Mouse (Mus musculus): ENCODE data around the gene H13. TPM values are rescaled to one million over a fixed set of nuclear protein-coding genes. Genes with fewer than 3 reads are reported as not detected.

H13 gene
- total RNA-seq, 4 experiments from 2014 or later: 34.4 to 36.3 (median 35.1) TPM

DNA sequence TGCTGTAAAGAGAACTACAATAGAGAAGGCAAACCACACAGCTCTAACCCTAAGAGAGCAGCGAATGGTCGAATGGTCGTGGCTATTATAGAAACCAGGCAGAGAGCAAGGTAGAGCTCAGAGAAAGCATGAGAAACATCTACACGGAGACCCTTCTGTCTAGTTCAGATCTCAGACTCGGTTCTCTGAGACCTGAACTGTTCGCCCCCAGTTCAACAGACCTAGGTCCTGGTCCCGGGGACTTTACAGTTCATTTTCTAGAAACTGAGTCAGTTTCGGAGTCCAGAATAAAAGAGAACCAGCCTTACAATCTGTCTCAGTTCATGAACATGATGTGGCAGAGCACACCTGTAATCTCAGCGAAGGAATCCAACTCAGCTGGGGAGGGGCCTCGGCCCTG, 65.2 kb downstream of the H13 start:
- no peak for DNase-seq (ENCODE audit: low spot score)

DNA sequence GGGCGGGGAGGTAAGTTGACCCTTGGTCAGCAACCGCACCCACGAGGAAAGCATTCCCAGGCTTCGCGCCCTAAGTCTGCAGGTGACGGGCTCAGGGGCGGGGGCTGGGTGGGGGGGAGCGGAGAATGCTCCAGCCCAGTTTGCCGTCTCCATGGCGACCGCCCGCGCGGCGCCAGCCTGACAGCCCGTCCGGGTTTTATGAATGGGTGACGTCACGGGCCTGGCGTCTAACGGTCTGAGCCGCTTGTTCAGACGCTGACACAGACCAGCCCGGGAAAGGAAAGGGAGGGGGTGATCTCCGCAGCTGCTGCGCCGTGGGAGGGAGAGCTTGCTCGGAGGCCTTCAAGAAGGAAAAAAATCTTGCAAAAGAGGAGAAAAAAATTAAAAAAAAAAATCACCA, 65.7 kb downstream of the H13 start:
- peak; percentile 94 for DNase-seq (ENCODE audit: low spot score)

DNA sequence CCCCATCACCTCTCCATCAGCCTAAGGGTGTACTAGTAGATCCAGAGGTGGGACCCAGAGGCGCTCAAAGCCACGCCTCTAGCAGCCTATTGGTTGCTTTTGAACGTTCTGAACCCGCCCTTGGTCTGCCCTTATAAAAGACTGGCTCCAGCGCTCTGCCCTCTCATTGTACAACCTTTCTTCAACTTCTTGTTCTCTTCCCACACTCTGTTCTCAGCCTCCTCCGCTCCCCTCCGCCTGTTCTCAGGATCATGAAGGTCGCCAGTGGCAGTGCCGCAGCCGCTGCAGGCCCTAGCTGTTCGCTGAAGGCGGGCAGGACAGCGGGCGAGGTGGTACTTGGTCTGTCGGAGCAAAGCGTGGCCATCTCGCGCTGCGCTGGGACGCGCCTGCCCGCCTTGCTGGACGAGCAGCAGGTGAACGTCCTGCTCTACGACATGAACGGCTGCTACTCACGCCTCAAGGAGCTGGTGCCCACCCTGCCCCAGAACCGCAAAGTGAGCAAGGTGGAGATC, 66.9 kb downstream of the H13 start, which contains the start of gene Id1:
Gene Id1, plus strand, starts transcription at position 162 of the 512 bp plus-strand sequence.
- peak; percentile 95 for DNase-seq (ENCODE audit: low spot score)

DNA sequence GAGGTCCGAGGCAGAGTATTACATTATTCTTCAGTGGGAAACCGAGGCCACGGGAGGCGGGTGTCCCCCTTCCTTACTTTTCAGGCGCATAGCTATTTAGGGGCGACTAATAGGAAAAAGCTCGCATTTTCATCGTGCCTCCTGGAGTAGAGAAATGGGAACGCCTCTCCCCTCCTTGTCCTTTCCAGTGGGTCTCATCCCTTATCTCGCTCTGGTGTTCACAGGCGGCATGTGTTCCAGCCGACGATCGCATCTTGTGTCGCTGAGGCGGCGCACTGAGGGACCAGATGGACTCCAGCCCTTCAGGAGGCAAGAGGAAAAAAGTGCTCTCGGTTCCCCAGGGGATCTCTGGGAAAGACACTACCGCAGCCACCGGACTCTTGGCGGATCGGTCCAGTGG, 67.5 kb downstream of the H13 start:
- no peak for DNase-seq (ENCODE audit: low spot score)

DNA sequence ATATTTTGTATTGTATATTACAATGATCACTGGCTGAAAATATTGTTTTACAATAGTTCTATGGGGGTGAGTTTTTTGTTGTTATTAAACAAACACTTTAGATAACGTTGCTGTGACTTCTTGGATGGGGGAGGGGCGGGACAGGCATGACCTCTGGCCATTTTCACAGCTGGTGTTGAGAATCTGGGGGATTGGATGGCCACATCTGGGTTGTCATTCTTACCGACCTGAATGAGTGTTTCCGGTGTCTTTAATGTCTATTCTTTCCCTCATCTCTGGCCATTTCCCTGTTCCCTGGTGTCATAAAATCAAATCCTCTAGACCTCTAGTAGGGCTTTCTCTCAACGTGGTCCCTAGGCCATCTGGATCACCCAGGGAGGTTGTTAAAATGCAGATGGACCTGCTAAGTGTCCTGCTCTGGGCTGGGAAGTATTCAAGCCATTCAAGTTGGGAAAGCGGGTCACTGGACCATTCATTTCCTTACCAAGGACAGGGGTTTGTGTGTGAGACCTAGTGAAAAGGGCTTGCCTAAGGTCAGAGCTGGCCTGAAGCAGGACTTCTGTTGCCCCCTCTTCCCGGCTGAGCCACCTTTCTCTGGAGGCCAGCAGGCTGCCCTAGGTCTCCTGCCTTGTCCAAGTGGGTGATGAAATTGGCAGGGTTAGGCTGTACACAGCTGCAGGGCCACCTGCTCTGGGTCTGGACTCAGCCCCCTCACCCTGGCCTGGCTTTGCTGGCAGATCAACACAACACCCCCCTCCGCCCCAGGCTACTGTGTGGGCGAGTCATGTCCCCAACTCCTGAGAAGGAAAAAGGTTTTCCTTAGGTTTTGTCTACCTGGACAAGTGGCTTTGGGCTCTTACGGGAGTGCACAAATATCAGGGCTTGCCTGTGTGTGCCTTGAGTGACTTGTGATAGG, 68.3 kb downstream of the H13 start:
- no peak for DNase-seq (ENCODE audit: low spot score)

DNA sequence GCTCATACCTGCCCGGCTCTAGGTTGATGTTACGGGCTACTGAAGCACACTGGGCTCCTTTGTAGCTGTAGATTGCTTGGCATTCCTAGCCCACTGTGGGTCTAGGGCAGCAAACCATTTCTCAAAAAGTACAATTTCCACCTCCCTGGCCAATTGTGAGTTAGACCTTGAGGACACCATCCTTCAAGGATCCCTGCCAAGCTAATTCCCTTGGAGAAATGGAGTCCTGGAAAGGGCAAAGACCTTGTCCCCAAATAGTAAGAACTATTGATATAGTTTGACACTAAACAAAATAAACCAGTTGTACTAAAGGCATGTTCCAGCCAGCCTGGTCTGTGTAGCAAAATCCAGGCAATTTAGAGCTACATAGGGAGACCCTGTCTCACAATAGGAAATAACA, 69.1 kb downstream of the H13 start:
- no peak for DNase-seq (ENCODE audit: low spot score)

DNA sequence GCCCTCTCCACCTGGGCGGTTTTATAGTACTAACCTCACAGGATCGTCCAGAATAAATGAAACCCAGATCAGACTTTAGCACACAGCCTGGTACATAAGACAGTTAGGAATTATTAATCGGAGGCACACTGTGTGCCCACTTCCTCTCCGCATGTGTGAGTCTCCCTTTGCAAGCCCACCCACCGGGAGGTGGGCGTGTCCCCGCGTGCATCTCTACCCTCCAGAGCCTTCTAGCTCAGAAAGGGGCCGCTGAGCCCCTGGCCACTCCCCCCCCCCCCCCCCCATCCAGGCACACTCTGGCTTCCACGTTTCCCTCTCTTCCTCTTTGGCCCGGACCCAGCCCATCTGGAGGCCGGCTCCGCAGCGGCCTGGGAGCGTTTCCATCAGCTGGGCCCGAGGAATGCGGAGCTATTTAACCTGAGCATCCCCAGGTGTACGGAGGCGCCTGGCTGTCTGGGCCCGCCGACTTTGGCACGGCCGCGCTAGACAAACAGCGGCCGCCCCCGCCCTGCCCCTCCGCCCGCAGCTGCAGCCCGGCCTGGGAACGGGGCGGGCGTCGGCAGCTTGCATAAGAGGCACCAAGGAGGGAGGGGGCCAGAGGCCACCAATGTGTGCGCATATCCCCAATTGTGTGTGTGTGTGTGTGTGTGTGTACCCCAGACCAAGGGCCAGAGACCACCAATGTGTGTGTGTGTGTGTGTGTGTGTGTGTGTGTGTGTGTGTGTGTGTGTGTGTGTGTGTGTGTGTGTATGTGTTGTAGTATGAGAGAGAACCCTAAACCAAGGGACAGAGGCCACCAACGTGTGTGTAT, 70.0 kb downstream of the H13 start:
- DNase-seq (ENCODE audit: low spot score): peak; percentile 85

DNA sequence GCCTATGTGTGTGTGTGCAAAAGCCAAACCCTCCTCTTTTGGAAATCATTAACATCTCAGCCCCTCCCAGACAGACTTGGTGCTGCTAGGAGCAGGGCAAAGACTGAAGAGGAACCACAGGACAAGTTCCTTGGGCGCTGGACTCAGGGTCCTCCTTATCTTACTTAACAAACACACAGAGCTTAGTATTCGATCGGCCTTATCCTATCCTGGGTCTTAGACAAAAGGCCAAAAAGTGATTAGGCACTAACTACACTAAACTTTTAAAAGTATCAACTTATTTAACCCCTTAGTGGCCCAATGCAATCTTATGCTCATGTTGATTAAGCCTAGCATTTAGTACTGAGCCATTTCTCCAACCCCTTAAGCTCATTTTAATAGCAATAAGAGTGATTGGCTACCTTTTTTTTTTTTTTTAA, 70.6 kb downstream of the H13 start:
- no peak for DNase-seq (ENCODE audit: low spot score)

DNA sequence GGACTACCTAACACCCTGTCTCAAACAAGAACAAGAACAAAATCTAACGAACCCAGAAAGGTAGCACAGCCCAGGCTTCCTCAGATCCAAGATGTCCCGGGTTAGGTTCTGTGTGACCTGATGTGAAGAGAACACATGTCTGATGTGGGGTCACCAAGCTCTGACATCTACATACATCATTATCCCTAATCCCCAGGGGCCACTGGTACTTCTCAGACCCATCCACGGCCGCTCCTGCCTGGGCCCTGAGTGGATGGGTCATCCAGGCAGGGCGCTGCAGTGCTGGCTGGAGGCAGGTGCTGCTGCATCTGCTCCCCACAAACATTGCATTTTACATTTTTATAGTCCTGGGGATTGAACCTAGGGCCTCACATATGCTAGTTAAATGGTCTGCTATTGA, 71.2 kb downstream of the H13 start:
- DNase-seq (ENCODE audit: low spot score): no peak

DNA sequence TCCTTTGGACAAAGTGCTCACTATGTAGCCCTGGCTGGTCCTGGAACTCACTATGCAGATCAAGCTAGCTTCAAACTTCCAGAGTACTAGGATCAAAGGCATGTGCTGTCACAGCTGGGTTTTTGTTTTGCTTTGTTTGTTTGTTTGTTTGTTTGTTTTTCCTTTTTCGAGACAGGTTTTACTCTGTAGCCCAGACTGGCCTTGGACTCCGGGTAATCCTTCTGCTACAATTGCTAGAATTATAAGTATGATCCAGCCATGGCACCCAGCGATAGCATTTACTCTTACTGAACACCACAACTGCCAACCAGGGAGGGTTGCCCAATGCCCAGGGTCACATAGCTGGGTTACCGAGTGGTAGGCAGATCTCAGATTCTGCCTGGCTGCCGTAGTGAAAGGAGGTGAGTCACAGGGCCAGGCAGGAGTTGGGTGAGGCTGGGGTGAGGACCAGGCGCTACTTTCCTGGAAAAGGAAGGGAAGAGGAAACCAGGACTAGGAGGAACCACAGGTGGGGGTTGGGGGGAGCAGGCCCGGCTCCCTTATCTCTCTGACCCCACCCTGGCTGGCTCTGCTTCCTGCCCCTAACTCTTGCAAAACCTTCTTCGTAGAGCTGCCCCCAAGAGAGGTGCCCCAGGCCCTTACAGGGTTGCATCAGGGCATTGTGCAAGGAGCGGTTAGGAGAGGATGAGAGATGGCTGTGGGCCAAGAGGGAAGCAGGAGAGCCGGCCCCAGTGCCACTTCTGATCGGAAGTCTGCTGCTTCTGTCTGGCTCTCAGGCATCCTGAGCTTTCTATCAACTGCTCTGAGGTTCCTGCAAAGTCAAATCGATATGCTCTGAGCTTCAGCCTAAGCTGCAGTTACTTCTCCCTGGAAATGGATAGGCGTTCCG, 72.1 kb downstream of the H13 start:
- DNase-seq (ENCODE audit: low spot score): no peak

DNA sequence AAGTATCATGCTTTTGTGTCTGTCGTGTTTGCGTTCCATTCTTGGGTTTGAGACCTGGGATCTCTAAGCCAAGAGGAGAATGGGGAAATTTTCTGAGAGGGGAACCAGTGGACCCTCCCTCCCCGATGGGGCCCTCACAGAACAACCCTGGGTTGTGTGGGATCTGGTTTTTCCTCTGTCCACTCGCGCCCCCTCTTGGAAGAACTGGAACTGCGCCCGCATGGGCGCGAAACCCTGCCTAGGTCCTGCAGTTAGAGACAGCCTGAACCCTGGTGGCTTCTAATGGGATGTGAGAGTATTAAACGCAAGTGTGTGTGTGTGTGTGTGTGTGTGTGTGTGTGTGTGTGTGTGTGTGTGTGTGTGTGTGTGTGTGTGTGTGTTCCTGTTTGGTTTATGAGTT, 73.2 kb downstream of the H13 start:
- DNase-seq (ENCODE audit: low spot score): no peak

DNA sequence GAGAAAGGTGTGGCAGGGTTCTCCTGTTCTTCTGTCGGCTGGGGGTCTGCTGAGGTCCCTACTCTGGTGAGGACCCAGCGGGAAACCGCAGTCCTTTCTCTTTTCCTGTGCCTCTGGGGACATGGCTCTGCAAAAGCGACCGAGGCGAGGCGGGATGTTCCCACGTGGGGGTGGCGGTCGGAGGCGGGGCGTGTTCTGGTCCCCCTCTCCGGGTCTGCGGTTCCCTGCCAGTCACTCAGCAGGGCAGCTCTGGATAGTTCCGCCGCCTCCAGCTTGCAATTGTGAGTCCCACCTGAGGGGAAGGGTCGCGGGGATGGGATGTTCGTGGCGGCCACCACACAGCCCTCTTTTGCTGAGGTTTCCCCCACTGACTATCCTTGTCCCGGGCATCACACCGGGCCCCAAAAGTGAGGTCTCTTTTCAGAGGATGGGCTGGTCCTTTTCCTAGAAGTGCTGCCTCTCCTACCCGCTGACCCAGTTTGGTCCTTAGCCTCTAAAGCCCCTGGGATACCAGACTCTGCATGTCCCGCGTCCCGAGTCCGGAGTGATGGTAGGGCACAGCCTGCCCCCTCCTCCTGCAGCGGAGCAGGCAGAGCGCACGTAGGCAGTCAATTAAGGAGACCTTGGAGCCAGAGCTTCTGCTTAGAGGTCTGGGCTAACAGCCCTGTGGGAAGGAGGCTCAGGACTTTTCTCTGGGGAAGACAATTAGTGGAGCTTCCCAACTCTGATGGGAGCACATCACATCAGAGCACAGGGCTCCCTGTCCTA, 84.9 kb downstream of the H13 start, which contains the start of gene Cox4i2:
Gene Cox4i2, plus strand, starts transcription at position 230 of the 768 bp plus-strand sequence.
- DNase-seq (ENCODE audit: low spot score): no peak

DNA sequence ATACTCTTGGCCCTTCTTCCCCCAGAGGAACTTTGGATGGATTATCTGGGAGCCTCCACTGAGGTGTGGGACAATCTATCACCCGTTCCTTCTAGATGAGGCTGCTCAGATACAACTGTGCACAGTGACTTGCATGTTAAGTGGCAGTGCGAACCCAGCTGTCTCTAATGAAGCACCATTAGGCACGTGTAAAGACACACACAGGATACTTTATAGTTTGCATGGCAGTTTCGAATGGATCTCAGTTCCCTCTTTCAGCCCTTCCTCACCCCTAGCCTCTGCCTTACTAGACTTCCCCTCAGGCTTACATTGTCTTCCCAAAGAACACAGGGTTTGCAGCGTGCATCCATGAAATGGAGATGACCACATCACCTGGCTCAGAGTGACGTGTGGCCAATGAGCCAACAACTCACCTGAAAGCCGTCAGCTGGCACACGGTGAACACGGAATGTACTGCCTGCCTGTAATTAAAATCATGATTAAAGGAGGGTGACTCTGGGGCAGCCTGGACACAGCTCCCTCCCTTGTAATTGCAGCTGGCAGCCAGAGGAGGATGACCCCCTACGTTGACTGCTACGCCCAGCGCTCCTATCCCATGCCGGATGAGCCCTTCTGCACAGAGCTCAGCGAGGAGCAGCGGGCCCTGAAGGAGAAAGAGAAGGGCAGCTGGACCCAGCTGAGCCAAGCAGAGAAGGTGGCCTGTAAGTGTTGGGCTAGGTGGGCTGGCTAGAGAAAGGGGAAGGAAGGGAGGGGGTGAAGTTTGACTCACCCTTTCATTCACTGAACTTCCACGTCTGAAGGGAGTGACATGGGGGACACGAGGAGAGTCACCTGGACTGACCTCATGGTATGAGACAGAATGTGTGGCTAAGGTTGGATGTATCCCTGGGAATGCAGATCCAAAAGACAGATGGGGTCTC, 87.5 kb downstream of the H13 start:
- no peak for DNase-seq (ENCODE audit: low spot score)

DNA sequence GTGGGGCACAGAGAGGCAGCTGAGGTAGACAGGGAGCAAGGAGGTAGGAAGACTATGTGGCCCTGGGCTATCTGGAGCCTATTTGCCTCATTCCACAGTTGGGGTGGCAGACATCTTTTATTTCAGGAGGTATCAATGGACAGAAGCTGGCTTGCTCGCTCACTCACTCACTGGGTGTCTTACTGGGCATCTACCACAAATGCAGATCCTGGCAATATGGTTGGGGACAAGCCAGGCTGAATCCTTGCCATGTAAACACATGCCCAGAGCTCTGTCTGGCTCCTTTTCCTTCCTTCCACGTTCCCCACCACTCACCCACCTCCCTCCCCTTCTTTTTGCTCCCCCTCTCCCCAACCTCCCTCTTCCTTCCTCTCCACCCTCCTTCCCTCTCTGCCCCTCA, 88.2 kb downstream of the H13 start:
- no peak for DNase-seq (ENCODE audit: low spot score)

Other genes starting within 250 kb of the H13 start
- gene Defb23, start 204.8 kb upstream of the H13 start, total RNA-seq (2022): not detected
- not detected for gene Defb20, start 192.4 kb upstream of the H13 start, total RNA-seq (2022)
- not detected for gene Defb22, start 179.3 kb upstream of the H13 start, total RNA-seq (2022)
- gene Defb26, start 157.8 kb upstream of the H13 start, total RNA-seq (2022): not detected
- not detected for gene Defb28, start 151.2 kb upstream of the H13 start, total RNA-seq (2022)
- gene Defb29, start 129.4 kb upstream of the H13 start, total RNA-seq (2022): not detected
- gene Gm17416, start 100.1 kb upstream of the H13 start, total RNA-seq (2022): not detected
- gene Defb21, start 96.7 kb upstream of the H13 start, total RNA-seq (2022): not detected
- under 1 TPM in 1 of 4 experiments, not detected in 3; 0.81 TPM for gene Defb19, start 89.1 kb upstream of the H13 start, total RNA-seq (2022)
- gene Defb45, start 70.1 kb upstream of the H13 start, total RNA-seq (2022): not detected
- gene Defb36, start 65.1 kb upstream of the H13 start, total RNA-seq (2022): not detected
- gene Defb25, start 46.4 kb upstream of the H13 start, total RNA-seq (2022): not detected
- 1 to 10 TPM; 5.1 to 5.6 (median 5.2) TPM for gene Rem1, start 42.5 kb upstream of the H13 start, total RNA-seq (2022)
- gene Mcts2, start 17.6 kb downstream of the H13 start, total RNA-seq (2022): 10 to 100 TPM; 15.0 to 19.6 (median 16.6) TPM
- 10 to 100 TPM; 43.3 to 63.6 (median 58.4) TPM for gene Id1, start 66.8 kb downstream of the H13 start, total RNA-seq (2022)
- gene Cox4i2, start 84.7 kb downstream of the H13 start, total RNA-seq (2022): 10 to 100 TPM; 10.3 to 16.2 (median 12.4) TPM
- 10 to 100 TPM; 46.9 to 66.6 (median 51.4) TPM for gene Bcl2l1, start 162.3 kb downstream of the H13 start, total RNA-seq (2022)
- gene Tpx2, start 178.5 kb downstream of the H13 start, total RNA-seq (2022): 1 to 10 TPM in 2 of 4 experiments, under 1 TPM in 2; 0.65 to 1.4 (median 0.91) TPM
- gene Mylk2, start 241.9 kb downstream of the H13 start, total RNA-seq (2022): under 1 TPM; 0.17 to 0.44 (median 0.31) TPM